Mouse (Mus musculus): ENCODE measurements at regions not wholly inside any gene's neighbourhood (a gene's known extent, or its start where the extent isn't known, plus 50 kb on each side); places are given as distances from the start of the nearest gene placed in this dataset.
A peak's percentile ranks its signal among the peaks of the same experiment; 100 is the strongest.

- no peak for DNase-seq (ENCODE audit: low read depth)
Measured at GRCm38 (mm10) chr11:34153749-34154525, 54.0 kb downstream of the Foxi1 start.

GRCm38 (mm10) chr11:34149370-34149976 lies 51.1 kb upstream of the 4930469K13Rik start:
- DNase-seq (ENCODE audit: low read depth), result peak; percentile 55

Measured in naive thymus-derived CD4-positive, alpha-beta T cell, adult 2 months (primary cell).